Mouse (Mus musculus): Measurements from ENCODE around the gene Cd84. TPM values are rescaled to one million over a fixed set of nuclear protein-coding genes. Genes with fewer than 3 reads are reported as not detected.
"Not testable (repeated sequence)": the region's sequence is repeated elsewhere in the genome, so short reads cannot be mapped to it uniquely, and the experiment has no call there.

Cd84 gene
- polyA plus RNA-seq (2014; fragmentation: Nextera tagmentation; extraction: Ambion mirVana), result 0.59 and 1.2 TPM in 2 replicates

DNA sequence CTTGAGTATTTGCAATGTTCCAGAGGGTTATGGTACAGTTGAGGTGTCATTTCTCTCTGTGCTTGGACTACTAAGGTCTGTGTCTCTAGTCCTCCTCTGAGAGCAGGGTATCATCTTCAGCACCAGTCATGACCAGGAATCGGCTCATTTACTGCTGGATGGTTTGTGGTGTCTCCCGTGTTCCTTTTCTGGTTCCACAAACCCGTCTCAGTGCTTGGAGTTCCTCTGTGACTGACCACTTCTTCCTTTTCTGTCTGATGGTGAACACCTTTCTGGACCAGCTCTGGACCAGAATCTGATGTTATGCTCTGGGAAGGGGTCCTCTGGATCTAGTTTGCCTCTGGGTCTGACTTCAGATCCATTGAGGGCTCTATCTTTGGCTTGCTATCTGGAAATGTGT lies at the start of gene Cd84:
Gene Cd84, plus strand, starts transcription at position 210 of the 400 bp plus-strand sequence.
- DNase-seq (ENCODE audit: low spot score) (no peak), ATAC-seq (ENCODE audit: insufficient read depth, low FRiP score, low TSS enrichment) (no peak)
- Histone ChIP-seq H3K36me3 (ENCODE audit: control insufficient read depth, insufficient read depth, low read length) (no peaks in the 10 kb centered on the region), H3K27me3 (ENCODE audit: control insufficient read depth, insufficient read depth, low read length) (no peaks in the 10 kb centered on the region), H3K4me3 (ENCODE audit: low read depth, low read length) (no peak within 1 kb of the TSS), H3K9me3 (ENCODE audit: control insufficient read depth, low read length) (no peaks in the 10 kb centered on the region), H3K9ac (ENCODE audit: low read length) (no peak within 1 kb of the TSS), H3K4me2 (ENCODE audit: low read depth) (no peak within 1 kb of the TSS), H3K4me1 (ENCODE audit: control insufficient read depth, insufficient read depth, low read length) (no peaks in the 10 kb centered on the region), H3K27ac (ENCODE audit: low read depth, low read length) (no peak within 1 kb of the TSS)
- WGBS, result 88% methylated on average over 3 of the region's 3 CpGs

DNA sequence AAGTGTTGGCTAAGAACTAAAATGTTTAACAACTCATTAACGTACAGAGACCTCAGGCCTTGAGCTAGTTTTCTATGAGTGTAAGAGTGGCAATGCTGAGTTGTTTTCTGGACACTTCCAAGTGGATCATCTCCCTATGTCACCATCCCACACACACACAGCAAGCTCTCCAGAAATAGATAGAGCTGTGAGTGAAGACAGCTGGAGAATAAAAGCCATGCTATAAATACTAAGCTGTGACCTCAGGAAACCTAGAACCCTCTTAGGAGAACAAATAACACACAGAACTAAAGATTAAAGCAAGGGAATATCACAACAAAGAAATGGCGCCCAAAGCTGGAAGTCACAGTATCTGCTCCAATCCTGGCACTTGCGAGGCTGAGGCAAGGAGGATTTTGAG lies 48.0 kb upstream of the Cd84 start:
- no peak for ATAC-seq (ENCODE audit: insufficient read depth, low FRiP score, low TSS enrichment)

DNA sequence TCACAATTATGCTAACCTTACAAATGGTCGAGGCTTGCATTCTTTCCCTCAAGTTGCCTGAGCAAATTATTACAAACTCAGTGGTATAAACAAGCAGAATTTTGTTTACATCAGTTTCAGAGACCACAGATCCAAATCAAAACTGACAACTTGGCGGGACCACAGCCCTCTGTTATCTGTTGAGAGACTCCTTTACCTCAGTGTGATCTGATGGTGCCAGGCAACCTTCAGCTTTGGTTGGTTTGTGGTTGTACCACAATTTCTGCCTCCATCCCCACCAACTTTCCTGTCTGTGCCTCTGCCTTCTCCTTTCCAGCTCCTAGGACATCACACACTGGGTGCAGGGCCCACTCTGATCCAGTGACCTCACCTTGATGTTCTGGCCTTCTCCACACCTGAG lies 43.3 kb upstream of the Cd84 start:
- WGBS, result 78% methylated on average over 2 of the region's 2 CpGs
- DNase-seq (ENCODE audit: low spot score) (no peak), ATAC-seq (ENCODE audit: insufficient read depth, low FRiP score, low TSS enrichment) (no peak)
- Histone ChIP-seq H3K4me3 (ENCODE audit: low read depth, low read length) (no peak overlapping the region), H3K9ac (ENCODE audit: low read length) (no peak overlapping the region), H3K4me1 (ENCODE audit: control insufficient read depth, insufficient read depth, low read length) (no peaks in the 10 kb centered on the region), H3K9me3 (ENCODE audit: control insufficient read depth, low read length) (no peaks in the 10 kb centered on the region), H3K36me3 (ENCODE audit: control insufficient read depth, insufficient read depth, low read length) (no peaks in the 10 kb centered on the region), H3K27ac (ENCODE audit: low read depth, low read length) (no peak overlapping the region), H3K4me2 (ENCODE audit: low read depth) (no peak overlapping the region), H3K27me3 (ENCODE audit: control insufficient read depth, insufficient read depth, low read length) (no peaks in the 10 kb centered on the region)

More for the DNA sequence above, 48.0 kb upstream of the Cd84 start:
- Histone ChIP-seq H3K9me3 (ENCODE audit: control insufficient read depth, low read length) (no peaks in the 10 kb centered on the region), H3K36me3 (ENCODE audit: control insufficient read depth, insufficient read depth, low read length) (no peaks in the 10 kb centered on the region), H3K4me1 (ENCODE audit: control insufficient read depth, insufficient read depth, low read length) (no peaks in the 10 kb centered on the region), H3K9ac (ENCODE audit: low read length) (no peak overlapping the region), H3K27me3 (ENCODE audit: control insufficient read depth, insufficient read depth, low read length) (no peaks in the 10 kb centered on the region), H3K4me2 (ENCODE audit: low read depth) (no peak overlapping the region), H3K4me3 (ENCODE audit: low read depth, low read length) (no peak overlapping the region), H3K27ac (ENCODE audit: low read depth, low read length) (no peak overlapping the region)
- no peak for DNase-seq (ENCODE audit: low spot score)
- WGBS, result 89% methylated on average over 3 of the region's 3 CpGs

DNA sequence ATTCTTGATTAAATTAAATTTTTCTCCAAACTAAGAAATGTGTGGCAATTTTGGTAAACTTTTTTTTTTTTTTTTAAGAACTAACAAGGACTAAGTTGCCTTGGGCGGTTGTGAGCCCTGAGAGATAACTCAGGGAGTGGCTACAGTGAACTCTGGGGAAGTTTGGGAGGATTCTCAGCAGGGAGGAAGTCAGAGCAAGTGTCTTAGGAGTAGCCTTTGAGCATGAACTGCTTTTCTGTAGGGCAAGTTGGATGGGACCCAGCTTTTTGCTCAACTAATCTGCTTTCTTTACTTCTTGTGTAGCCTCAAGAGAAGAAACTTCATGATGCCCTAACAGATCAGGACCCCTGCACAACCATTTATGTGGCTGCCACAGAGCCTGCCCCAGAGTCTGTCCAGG lies 41.7 kb upstream of the Cd84 start:
- H3K4me2 ChIP-seq (ENCODE audit: low read depth), result no peak overlapping the region
- no peaks in the 10 kb centered on the region for H3K36me3 ChIP-seq (ENCODE audit: control insufficient read depth, insufficient read depth, low read length)
- DNase-seq (ENCODE audit: low spot score), result no peak
- no peaks in the 10 kb centered on the region for H3K27me3 ChIP-seq (ENCODE audit: control insufficient read depth, insufficient read depth, low read length)
- H3K4me1 ChIP-seq (ENCODE audit: control insufficient read depth, insufficient read depth, low read length), result no peaks in the 10 kb centered on the region
- no peak overlapping the region for H3K9ac ChIP-seq (ENCODE audit: low read length)
- H3K4me3 ChIP-seq (ENCODE audit: low read depth, low read length), result no peak overlapping the region
- H3K27ac ChIP-seq (ENCODE audit: low read depth, low read length), result no peak overlapping the region
- WGBS, result 70% methylated on average over 1 of the region's 1 CpGs
- ATAC-seq (ENCODE audit: insufficient read depth, low FRiP score, low TSS enrichment), result no peak
- H3K9me3 ChIP-seq (ENCODE audit: control insufficient read depth, low read length), result no peaks in the 10 kb centered on the region

GRCm38 (mm10) chr1:171799648-171800047 lies 39.8 kb upstream of the Cd84 start:
- no peak for DNase-seq (ENCODE audit: low spot score)
- Histone ChIP-seq H3K27me3 (ENCODE audit: control insufficient read depth, insufficient read depth, low read length) (no peaks in the 10 kb centered on the region), H3K36me3 (ENCODE audit: control insufficient read depth, insufficient read depth, low read length) (no peaks in the 10 kb centered on the region), H3K4me1 (ENCODE audit: control insufficient read depth, insufficient read depth, low read length) (no peaks in the 10 kb centered on the region), H3K9ac (ENCODE audit: low read length) (no peak overlapping the region), H3K4me3 (ENCODE audit: low read depth, low read length) (no peak overlapping the region), H3K9me3 (ENCODE audit: control insufficient read depth, low read length) (no peaks in the 10 kb centered on the region), H3K4me2 (ENCODE audit: low read depth) (no peak overlapping the region), H3K27ac (ENCODE audit: low read depth, low read length) (no peak overlapping the region)
- 88% methylated on average over 4 of the region's 4 CpGs for WGBS
- no peak for ATAC-seq (ENCODE audit: insufficient read depth, low FRiP score, low TSS enrichment)

DNA sequence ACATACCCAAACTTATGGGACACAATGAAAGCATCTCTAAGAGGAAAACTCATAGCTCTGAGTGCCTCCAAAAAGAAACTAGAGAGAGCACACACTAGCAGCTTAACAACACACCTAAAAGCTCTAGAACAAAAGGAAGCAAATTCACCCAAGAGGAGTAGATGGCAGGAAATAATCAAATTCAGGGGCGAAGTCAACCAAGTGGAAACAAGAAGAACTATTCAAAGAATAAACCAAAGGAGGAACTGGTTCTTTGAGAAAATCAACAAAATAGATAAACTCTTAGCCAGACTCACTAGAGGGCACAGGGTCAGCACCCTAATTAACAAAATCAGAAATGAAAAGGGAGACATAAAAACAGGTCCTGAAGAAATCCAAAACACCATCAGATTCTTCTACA lies 28.4 kb upstream of the Cd84 start:
- not testable (repeated sequence) for DNase-seq (ENCODE audit: low spot score); H3K9ac ChIP-seq (ENCODE audit: low read length); H3K36me3 ChIP-seq (ENCODE audit: control insufficient read depth, insufficient read depth, low read length); H3K4me1 ChIP-seq (ENCODE audit: control insufficient read depth, insufficient read depth, low read length); H3K27ac ChIP-seq (ENCODE audit: low read depth, low read length); H3K4me3 ChIP-seq (ENCODE audit: low read depth, low read length); ATAC-seq (ENCODE audit: insufficient read depth, low FRiP score, low TSS enrichment); H3K9me3 ChIP-seq (ENCODE audit: control insufficient read depth, low read length); H3K27me3 ChIP-seq (ENCODE audit: control insufficient read depth, insufficient read depth, low read length); H3K4me2 ChIP-seq (ENCODE audit: low read depth)
- whole genome bisulfite sequencing, result 95% methylated on average over 1 of the region's 1 CpGs

DNA sequence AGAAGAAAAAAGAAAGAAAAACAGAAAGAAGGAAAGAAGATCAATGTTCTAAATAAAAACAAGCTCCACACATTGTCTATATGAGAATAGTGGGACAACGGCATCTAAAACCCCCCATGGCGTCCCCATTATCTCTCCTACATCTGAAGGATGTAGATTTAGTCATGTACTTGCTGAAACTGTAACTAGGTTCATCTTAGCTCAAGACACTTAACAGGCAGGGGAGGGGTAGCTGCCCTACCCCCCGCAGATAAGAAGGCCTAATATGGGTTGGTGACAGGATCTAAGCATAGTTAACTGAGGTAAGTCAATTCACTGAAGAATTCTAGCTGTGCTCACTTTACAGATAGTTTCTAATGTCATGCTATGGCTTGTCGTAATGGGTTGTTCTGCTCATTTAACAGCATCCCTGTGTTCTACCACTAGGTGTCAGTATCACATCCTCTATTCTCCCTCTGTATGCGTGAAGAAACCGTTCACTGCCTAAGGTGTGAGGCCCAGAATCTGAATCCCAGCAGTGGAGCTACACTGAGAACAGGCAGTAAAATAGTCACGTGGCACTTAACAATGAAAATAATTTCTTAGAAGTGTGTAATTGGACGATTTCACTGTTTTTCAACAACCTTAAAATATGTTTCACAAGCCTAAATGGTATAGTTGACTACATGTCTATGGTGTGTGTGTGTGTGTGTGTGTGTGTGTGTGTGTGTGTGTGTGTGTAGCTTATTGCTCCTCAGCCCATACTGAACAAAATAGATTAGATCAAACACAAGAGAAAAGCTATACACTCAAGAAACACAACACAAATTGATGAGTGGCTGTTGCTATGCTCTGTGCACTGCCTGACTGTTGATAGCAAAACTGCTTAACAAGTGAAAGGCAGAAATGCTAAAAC lies 23.7 kb upstream of the Cd84 start:
- no peaks in the 10 kb centered on the region for H3K36me3 ChIP-seq (ENCODE audit: control insufficient read depth, insufficient read depth, low read length)
- no peaks in the 10 kb centered on the region for H3K27me3 ChIP-seq (ENCODE audit: control insufficient read depth, insufficient read depth, low read length)
- H3K27ac ChIP-seq (ENCODE audit: low read depth, low read length), result no peak overlapping the region
- ATAC-seq (ENCODE audit: insufficient read depth, low FRiP score, low TSS enrichment) (peak; percentile 92), DNase-seq (ENCODE audit: low spot score) (peak; percentile 40)
- no peak overlapping the region for H3K4me2 ChIP-seq (ENCODE audit: low read depth)
- 17% methylated on average over 8 of the region's 8 CpGs for WGBS
- H3K4me1 ChIP-seq (ENCODE audit: control insufficient read depth, insufficient read depth, low read length), result no peaks in the 10 kb centered on the region
- H3K9ac ChIP-seq (ENCODE audit: low read length), result no peak overlapping the region
- no peak overlapping the region for H3K4me3 ChIP-seq (ENCODE audit: low read depth, low read length)
- H3K9me3 ChIP-seq (ENCODE audit: control insufficient read depth, low read length), result no peaks in the 10 kb centered on the region

DNA sequence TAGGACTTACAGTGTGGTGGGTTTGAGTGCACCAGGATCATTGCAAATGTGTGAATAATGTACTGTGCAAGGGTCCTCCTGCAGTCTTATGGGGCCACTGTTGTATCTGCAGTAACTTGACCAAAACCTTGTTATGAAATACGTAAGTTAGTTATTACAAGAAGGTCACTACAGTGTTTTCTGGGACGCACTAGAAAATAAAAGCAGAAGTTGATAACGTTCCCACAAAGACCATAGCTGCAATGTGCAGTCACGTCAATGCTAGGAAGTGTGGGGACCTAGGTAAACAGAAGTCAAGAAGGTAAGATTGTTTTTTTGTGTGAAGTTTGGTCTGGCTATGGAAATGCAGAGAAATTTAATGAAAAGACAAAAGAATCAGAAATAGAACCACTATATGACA lies 22.5 kb upstream of the Cd84 start:
- Histone ChIP-seq H3K4me1 (ENCODE audit: control insufficient read depth, insufficient read depth, low read length) (no peaks in the 10 kb centered on the region), H3K9me3 (ENCODE audit: control insufficient read depth, low read length) (no peaks in the 10 kb centered on the region), H3K9ac (ENCODE audit: low read length) (no peak overlapping the region), H3K4me3 (ENCODE audit: low read depth, low read length) (no peak overlapping the region), H3K27ac (ENCODE audit: low read depth, low read length) (no peak overlapping the region), H3K36me3 (ENCODE audit: control insufficient read depth, insufficient read depth, low read length) (no peaks in the 10 kb centered on the region), H3K4me2 (ENCODE audit: low read depth) (no peak overlapping the region), H3K27me3 (ENCODE audit: control insufficient read depth, insufficient read depth, low read length) (no peaks in the 10 kb centered on the region)
- DNase-seq (ENCODE audit: low spot score) (no peak), ATAC-seq (ENCODE audit: insufficient read depth, low FRiP score, low TSS enrichment) (no peak)
- WGBS, result 87% methylated on average over 4 of the region's 4 CpGs

GRCm38 (mm10) chr1:171821331-171821730 lies 18.2 kb upstream of the Cd84 start:
- Histone ChIP-seq H3K4me3 (ENCODE audit: low read depth, low read length) (no peak overlapping the region), H3K9me3 (ENCODE audit: control insufficient read depth, low read length) (no peaks in the 10 kb centered on the region), H3K4me1 (ENCODE audit: control insufficient read depth, insufficient read depth, low read length) (no peaks in the 10 kb centered on the region), H3K36me3 (ENCODE audit: control insufficient read depth, insufficient read depth, low read length) (no peaks in the 10 kb centered on the region), H3K9ac (ENCODE audit: low read length) (no peak overlapping the region), H3K4me2 (ENCODE audit: low read depth) (no peak overlapping the region), H3K27ac (ENCODE audit: low read depth, low read length) (no peak overlapping the region), H3K27me3 (ENCODE audit: control insufficient read depth, insufficient read depth, low read length) (no peaks in the 10 kb centered on the region)
- no peak for DNase-seq (ENCODE audit: low spot score)
- ATAC-seq (ENCODE audit: insufficient read depth, low FRiP score, low TSS enrichment), result no peak
- 21% methylated on average over 1 of the region's 1 CpGs for WGBS

Data from neural tube, embryonic 11.5 days (tissue).